Mouse (Mus musculus): ENCODE data around the gene Zfp51.
"Not testable (repeated sequence)": the region's sequence is repeated elsewhere in the genome, so short reads cannot be mapped to it uniquely, and the experiment has no call there.

Zfp51 gene

DNA sequence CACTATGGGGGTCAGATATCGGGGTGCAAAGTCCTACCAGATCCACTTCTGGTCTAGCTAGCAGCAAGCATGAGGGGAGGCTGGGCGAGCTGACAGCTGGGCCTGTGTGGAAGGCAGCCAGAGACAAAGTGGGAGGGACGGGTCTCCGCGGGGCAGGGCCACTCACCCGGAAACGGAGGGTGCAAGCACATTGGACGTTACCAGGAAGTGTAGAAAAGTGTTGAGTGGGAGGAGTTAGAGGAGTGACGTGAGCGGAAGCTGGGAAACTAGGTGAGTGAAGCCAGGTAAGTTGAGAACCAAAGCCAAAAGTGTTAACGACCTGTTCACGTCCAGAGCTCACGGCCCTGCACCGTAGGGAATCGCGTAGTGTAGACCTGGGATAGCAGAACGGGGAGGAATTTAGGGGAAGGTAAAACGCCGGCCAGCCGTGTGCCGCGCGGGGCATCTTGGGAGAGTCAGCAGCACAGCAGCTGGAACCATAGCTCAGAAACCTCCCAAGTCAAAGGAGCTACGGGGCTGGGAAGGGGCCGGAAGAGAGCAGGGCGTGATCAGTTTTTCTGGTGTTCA, at the start of gene Zfp51:
Zfp51 (plus strand) TSS at position 237 of the 567 bp plus-strand sequence.
- peak; percentile 77 for DNase-seq (ENCODE audit: extremely low spot score, low read depth, low spot score)

DNA sequence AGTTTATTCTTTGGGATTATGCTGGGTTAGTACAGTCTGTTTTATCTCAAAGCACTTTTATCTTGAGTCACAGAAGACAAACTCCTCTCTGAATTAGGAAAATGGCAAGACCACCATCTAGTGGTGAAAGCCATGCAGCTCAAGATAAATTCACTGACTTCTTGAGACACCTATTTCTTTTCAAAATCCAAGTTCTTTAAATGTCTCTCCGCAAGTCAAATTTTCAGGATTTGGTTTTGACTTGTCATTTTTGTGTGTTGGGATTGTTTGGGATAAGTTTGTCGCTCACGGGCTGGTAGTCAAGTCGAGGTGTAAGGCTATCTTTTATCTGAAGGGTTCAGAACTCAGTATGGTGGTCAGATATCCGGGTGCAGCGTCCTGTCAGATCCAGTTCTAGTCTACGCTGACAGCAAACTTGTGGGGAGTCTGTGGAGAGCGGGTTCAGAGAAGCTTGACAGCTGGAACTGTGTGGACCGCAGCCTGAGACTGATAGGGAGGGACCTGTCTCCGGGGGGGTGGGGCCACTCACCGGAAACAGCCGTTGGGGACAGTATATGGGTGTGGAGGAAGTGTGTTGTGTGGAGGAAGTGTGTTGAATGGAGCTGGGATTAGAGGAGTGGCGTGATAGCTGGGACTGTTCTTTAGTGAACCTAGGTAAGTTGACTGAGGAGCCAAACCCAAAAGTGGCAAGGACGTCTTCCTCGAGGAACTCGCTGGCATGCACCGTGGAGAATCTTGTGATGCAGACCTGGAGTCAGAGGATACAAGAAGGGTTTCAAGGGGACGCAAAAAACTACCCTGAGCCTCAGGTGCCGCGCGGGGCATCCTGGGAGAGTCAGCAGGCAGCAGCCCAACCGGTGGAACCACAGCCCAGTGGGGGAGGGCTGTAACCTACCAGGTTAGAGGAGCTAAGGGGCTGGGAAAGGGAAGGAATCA, 27.2 kb upstream of the Zfp51 start, which contains the start of gene Zfp54:
Zfp54 (plus strand) TSS at position 564 of the 936 bp plus-strand sequence.
- DNase-seq (ENCODE audit: extremely low spot score, low read depth, low spot score): peak; percentile 54

DNA sequence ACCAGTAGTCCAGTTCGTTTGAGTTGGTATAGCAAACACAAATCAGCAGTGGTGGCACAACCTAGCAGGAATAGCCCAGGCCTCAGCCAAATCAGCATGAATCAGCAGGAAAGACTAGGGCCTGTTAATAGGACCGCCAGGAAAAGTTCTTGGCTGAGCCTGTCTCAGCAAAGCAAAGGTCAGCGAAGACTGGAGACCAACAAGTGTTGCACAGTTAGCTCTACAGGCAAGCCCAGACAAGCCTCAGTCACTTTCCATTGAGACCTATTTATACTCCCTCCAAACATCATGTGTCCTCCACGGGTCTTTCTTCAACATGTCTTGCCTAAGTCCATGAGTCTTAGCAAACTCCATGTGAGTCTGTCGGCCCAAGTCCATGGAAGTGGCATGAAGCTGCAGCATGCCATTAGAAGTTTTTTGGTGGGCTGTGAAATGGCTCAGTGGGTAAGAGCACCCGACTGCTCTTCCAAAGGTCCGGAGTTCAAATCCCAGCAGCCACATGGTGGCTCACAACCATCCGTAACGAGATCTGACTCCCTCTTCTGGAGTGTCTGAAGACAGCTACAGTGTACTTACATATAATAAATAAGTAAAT, 11.3 kb upstream of the Zfp51 start:
- not testable (repeated sequence) for DNase-seq (ENCODE audit: extremely low spot score, low read depth, low spot score)

DNA sequence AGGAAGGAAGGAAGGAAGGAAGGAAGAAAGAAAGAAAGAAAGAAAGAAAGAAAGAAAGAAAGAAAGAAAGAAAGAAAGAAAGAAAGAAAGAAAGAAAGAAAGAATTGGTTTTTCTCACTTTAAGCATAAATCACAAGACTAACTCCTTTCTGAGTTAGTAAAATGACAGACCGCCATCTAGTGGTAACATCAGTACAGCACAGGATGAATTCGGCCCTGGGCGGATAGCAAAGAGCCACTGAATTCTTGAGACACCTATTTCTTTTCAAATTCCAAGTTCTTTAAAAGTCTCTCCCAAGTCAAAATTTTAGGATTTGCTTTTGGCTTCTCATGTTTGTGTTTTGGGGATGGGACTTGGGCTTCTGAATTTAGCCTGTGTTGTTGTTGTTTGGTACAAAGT, 505 bp upstream of the Zfp51 start:
- DNase-seq (ENCODE audit: extremely low spot score, low read depth, low spot score): peak; percentile 77

DNA sequence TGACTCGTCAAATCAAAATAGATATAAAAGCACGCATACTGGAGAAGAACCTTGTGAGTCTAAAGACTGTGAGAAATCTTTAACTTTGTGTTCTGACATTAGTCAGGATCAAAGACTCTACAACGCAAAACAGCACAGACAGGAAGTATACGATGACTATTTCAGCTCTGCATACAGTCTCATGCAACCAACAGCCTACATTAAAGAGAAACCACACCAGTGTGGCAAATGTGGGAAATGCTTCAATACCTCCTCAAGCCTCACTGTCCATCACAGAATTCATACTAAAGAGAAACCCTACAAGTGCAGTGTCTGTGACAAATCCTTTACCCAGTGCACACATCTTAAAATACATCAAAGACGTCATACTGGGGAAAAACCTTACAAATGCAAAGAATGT, 13.4 kb downstream of the Zfp51 start:
- DNase-seq (ENCODE audit: extremely low spot score, low read depth, low spot score): no peak

DNA sequence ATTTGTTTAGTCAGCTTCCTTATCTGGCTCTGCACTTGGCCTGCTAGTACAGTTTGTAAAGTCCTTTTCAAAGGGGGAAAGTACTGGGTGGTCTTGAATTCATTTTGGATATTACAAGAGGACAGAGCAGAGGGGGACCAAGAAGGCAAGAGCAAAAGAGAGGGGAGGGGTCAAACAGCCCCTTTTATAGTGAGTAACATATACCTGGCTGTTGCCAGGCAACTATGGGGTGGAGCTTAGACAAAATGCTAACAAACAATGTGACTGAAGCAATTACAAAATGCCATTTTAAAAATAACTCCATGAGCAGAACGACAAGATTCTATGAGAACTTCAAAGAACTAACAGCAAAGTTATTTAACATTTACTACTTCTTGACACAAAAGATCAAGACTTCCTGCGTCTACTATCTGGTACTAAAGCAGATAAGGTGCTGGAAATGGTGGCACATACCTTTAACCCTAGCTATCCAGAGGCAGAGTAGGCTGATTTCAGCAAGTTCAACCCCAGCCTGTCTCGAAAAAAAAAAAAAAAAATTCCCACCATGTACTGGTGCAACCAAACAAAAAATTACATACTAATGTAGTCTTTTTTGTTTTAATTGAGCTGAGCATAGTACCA, 22.0 kb downstream of the Zfp51 start:
- no peak for DNase-seq (ENCODE audit: extremely low spot score, low read depth, low spot score)

DNA sequence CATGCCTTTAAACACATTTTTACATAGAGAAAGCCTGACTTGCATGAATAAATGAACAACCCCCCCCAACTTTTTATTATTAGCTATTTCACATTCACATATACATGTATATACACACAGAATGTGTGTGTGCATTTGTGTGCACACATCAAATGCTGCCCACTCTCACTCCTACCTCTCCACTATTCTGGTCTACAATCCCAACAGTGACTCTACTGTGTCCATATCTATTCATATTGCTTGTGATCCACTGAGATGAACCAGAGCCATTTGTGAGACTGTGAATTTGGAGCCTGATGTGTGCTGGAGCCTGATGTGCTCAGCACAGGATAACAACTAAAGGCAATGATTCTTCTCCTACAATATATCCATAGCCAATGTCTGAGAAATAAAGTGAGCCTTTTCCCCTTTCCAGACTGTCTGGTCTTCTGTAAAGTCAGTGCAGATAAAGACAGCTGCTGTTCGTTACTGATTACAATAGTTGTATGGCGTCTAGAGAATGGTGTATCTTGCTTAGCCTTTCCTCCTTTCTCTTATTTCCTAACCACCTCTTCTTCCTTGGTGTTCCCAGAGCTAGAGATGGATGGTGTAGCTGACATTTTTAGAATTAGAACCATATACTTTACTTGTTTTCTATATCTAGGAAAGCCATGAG, 22.6 kb downstream of the Zfp51 start:
- no peak for DNase-seq (ENCODE audit: extremely low spot score, low read depth, low spot score)

DNA sequence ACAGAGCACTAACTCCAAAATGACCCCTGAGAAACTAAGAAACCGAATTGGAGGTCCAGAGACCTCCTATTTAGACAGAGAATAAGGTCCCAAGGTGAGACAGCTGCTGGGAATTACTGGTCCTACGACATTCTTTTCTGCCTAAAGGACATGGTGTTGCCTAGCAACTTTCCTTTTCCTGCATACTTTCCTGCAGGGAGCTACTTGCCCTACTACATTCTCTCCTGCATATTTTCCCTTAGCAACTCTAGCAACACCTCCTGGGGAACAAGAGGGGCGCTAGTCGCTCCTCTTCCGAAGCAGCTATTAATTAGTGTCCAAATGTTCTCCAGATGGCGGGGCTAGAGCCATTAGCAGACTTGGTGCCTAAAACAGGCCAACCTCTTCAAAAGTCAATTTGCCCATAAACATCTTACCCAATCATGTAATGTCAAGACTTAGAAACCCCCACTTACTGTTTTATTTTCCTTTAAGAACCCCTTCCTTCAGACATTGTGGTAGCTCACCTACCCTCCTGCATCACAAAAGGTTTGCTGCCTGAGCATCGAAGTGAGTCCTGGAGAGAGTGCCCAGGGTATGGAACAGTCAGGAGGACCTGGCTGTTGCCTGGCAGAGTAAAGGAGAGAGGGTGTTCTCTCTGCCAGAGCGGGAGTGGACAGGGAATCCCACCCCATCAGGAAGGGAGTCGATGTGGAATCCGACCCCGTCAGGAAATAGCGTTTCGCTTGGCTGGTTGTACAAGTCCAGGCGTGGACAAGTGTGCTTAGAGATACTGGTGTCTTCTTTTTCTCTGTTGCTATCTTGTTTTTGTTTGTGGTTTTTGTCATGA, 23.4 kb downstream of the Zfp51 start:
- DNase-seq (ENCODE audit: extremely low spot score, low read depth, low spot score): peak; percentile 71

DNA sequence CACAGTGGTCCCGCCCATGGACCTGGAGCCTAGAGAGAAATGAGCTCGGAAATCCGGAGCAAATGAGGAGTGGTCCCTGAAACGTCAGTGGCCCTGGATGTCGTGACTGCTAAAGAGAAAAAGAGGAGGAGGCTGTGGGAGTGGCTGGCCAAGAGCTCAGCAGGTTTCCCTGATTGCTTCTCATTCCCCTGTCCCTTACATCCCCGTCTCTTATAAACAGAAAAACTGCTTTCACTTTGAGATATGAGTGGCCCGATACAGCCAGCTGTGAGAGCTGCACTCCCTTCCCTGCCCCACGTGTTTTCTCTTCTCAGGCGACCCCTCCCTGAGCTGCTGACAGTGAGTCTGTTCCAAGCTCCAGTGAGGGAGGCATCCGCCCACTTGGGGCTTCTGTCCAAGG, 24.6 kb downstream of the Zfp51 start:
- DNase-seq (ENCODE audit: extremely low spot score, low read depth, low spot score): not testable (repeated sequence)

DNA sequence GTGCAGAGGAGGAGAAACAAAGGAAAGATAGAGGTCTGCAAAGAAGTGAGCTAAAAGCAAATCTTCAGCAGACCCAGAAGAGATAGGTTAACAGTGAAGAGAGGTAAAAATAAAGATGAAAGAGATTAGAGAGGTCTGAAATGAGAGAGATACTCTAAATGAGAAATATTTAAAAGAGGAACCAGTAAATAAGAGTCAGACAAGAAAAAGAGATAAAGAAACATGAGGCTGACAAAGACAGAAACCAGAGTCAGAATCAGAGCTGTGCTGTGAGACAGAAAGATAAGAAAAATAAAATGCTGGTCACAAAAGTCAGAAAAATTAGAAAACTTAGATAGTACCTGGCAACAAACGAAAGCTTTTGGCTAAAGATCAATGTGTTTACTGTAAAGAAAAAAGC, 25.1 kb downstream of the Zfp51 start:
- DNase-seq (ENCODE audit: extremely low spot score, low read depth, low spot score): not testable (repeated sequence)

DNA sequence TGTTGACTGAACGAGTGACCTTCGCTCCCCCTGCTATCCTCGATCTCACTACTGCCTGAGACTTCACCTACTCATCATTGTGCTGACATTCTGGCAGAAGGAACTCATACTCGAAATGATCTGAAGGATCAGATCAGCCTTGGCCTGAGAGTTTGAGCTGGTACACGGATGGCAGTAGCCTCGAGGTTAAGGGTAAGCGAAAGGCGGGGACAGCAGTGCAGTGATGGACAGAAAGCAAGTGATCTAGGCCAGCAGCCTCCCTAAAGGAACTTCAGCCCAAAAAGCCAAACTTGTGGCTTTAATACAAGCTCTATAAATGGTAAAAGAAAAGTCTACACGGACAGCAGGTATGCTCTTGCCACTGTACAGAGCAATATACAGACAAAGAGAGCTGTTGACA, 26.2 kb downstream of the Zfp51 start:
- not testable (repeated sequence) for DNase-seq (ENCODE audit: extremely low spot score, low read depth, low spot score)

DNA sequence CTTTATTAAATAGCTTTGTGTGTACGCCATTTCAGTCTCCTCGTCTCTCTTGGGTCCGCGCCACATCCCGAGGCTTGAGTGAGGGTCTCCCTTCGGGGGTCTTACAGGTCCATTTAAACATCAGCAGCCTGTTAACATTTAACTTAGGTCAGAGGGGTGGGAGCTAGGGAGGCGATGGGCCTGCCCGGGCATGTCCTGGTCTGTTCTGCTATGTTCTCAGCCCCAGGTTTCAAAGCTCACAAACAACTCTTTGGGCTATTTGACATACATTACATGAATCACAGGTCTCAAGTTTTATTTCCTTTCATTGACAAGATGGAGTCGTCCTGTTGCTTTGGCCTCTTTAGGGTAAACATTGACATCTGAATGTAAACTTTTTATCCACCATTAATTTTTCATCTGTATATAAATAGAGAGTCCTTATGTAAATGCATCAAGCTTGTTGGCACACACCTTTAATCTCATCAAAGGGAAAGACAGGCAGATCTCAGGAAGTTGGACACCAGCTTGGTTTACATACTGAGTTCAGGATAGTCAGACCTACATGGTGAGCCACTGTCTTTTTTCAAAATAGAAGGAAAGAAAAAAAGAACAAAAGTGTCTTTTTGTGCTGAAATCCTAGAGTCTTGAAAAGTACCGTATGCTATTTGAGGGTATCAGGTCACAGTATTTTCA, 28.1 kb downstream of the Zfp51 start:
- DNase-seq (ENCODE audit: extremely low spot score, low read depth, low spot score): not testable (repeated sequence)

DNA sequence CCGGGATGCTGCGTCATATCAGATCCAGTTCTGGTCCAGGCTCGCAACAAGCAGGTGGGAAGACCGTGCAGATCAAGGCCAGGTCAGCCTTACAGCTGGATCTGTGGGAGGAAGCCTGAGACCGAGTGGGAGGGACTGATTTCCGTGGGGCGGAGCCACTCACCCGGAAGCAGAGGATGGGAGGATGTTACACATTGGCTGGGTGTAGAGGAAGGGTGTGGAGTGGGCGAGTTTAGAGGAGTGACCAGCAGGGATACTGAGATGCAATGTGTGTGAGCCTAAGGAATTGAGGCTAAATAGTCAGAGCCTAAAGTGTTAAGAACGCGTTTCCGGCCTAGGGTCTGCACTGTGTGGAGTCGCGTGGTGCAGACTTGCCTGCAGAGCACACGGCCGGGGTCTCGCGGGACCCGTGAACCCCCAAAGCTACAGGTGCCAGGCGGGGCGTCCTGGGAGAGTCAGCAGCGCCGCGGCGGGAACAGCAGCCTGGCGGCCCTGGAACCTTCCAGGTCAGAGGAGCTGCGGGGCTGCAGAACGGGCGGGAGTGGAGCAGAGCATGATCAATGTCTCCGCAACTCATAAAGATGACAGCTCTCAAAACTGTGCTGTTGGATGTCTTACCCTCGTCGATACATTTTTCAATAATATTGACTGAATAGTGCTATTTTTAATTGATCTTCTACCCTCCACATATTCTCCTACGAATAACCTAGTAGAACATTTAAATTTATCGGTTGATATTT, 38.8 kb downstream of the Zfp51 start, which contains the start of gene Zfp53:
Zfp53 (plus strand) TSS at position 239 of the 740 bp plus-strand sequence.
- peak; percentile 78 for DNase-seq (ENCODE audit: extremely low spot score, low read depth, low spot score)

DNA sequence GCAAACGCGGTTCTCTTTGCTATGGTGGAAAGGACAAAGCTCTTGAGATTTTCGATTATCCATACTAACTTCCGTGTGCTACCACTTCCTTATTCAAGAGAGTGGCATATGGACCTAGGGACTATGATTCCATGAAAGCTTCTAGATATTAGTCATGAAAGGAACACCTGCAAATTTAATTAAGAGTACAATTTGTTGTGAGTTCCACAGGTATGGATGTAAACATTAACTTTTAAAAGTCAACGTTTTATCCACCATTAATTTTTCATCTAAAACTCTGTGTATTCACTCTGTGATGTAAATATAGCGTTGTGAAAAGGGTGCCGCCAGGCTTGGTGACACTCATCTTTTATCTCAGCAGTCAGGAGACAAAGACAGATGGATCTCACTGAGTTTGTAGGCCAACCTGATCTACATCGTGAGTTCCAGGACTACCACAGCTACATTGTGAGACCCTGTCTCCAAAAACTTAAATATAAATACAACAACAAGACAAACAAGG, 39.4 kb downstream of the Zfp51 start:
- DNase-seq (ENCODE audit: extremely low spot score, low read depth, low spot score): no peak

DNA sequence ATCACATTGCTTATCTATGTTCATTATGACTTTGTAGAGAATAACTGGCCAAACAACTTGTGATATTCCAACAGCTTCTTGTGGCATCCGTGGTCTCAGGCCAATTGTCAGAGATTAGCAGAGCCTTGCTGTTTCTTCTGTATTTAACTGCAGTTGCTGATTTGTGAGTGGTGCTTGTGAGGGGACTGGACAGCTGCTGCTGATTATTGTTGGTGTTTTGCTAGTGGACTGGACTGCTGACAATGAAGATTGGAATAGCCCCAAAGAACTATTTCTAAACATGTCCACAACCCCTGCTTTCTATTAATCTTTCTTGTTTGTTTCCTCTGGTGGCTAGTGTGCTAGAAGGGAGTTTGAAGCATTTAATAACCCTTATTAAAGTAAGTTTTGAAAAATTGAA, 51.2 kb downstream of the Zfp51 start:
- DNase-seq (ENCODE audit: extremely low spot score, low read depth, low spot score): no peak

DNA sequence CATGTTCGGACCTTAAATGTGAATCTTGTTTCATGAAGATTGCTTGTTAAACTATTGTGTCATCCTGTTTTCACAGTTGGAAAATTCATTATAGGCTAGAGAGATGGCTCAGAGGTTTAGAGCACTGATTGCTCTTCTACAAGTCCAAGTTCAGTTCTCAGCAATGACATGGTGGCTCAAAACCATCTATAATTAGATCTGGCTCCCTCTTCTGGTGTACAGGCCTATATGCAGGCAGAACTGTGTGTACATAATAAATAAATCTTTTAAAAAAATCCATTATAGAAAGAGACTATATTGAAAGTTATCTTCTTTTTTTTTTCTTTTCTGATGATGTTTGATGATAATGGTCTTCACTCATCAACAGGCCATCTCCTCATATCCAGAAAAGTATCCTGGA, 54.4 kb downstream of the Zfp51 start:
- no peak for DNase-seq (ENCODE audit: extremely low spot score, low read depth, low spot score)

DNA sequence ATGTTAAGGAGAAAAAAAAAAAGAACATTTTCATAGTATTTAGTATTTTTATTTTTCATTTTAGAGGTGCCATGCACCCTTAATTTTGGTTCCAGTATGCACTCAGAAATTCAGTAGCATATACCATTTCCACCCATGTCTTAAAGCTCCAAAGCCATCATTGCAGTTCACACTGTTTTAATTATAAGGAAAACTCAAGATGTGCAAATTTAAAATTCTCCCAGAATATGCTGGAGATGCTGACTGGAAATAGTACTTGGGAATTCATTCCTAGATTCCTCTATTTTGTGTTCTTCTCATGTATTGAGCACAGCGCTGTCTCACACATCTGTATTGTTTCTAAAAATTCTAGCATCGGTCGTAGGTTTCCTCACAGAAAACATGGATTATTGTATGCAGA, 56.1 kb downstream of the Zfp51 start:
- no peak for DNase-seq (ENCODE audit: extremely low spot score, low read depth, low spot score)

DNA sequence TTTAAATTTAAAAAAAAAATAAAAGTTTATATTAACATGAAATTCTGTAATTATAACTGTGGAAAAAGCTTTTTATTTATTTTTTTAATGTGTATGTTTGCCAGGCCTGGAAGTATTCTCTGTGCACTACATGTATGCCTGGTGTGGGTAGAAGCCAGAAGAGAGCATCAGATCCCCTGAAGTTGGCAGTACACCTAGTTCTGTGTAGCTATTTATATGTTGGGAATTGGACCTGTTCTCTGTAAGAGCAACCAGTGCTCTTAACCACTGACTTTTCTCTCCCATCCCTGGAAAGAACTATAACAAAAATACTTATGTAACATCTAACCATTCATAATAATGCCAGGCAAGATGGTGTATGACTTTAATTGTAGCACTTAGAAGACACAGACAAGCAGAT, 59.6 kb downstream of the Zfp51 start:
- DNase-seq (ENCODE audit: extremely low spot score, low read depth, low spot score): no peak

Measured in hindlimb bud, embryonic 11.5 days (tissue).